In the genomic region with DNA sequence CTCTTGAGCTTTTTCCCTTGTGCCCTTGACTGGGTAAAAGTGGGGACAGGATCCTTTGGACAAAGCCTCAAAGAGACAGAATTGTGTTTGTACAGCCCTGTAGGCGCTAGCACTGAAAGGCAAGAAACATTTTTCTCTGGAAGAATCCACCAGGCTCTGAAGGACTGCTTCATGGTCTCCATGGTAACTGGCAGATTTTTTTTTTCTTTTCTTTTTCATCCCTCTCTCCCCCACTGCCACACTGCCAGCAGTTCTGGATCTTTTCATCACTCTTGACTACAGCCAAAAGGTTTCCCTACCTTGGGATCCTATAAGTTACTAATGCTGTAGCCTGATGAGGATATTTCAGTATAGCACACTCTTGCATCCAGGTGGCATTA, we compare ENCODE assay signal across 8 mouse cellular contexts. TPM values are rescaled to one million over a fixed set of nuclear protein-coding genes. Genes with fewer than 3 reads are reported as not detected.
A peak's percentile ranks its signal among the peaks of the same experiment; 100 is the strongest.
DNase-seq lines count a peak whose midpoint lies in the region; ATAC-seq and TF ChIP-seq lines count a peak whose summit lies in the region.

No protein-coding gene starts in this region.

- 21% methylated on average over 1 of the region's 1 CpGs for WGBS in hindbrain, embryonic 11.5 days
- WGBS in midbrain, embryonic 16.5 days = 5% methylated on average over 1 of the region's 1 CpGs

- peak; percentile 64 for ATAC-seq in hindbrain, embryonic 11.5 days (ENCODE audit: low FRiP score)
- peak; percentile 93 for ATAC-seq in midbrain, embryonic 16.5 days

- no peak overlapping the region for H3K9ac ChIP-seq in hindbrain, embryonic 11.5 days (ENCODE audit: low read depth, low read length)
- H3K9ac ChIP-seq in midbrain, embryonic 16.5 days (ENCODE audit: low read depth, low read length) = peak overlapping the region; percentile 5; the same call in 1 of the 2 replicates

- H3K9me3 ChIP-seq in hindbrain, embryonic 11.5 days (ENCODE audit: control insufficient read depth, low read length) = no peaks in the 10 kb centered on the region
- no peaks in the 10 kb centered on the region for H3K9me3 ChIP-seq in midbrain, embryonic 16.5 days (replicated peaks; ENCODE audit: control insufficient read depth, low read length, poor library complexity, severe bottlenecking)

- no peaks in the 10 kb centered on the region for H3K27me3 ChIP-seq in hindbrain, embryonic 11.5 days (ENCODE audit: control insufficient read depth, insufficient read depth, low read length)
- H3K27me3 ChIP-seq in midbrain, embryonic 16.5 days (ENCODE audit: control insufficient read depth, insufficient read depth, low read depth, low read length) = no peaks in the 10 kb centered on the region

- H3K36me3 ChIP-seq in hindbrain, embryonic 11.5 days (ENCODE audit: control insufficient read depth, insufficient read depth, low read length) = no peaks in the 10 kb centered on the region
- H3K36me3 ChIP-seq in midbrain, embryonic 16.5 days (ENCODE audit: control insufficient read depth, insufficient read depth, low read length) = 0 out of 2 replicates have a peak, but pooled peaks cover 2% of the 10 kb centered on the region

- peak in 1 of 2 experiments; percentile 23 for DNase-seq in left cerebral cortex, adult 2 months (ENCODE audit: extremely low spot score in 1 of 2, low spot score in 2 of 2)
- no peak for DNase-seq in left cerebral cortex, adult 9 months (ENCODE audit: low spot score in 2 of 2)
- no peak for DNase-seq in hindbrain, embryonic 11.5 days (ENCODE audit: low spot score)
- DNase-seq in urinary bladder, adult 2 months (ENCODE audit: low spot score) = no peak
- no peak for DNase-seq in cerebellum, adult 11-12 months
- DNase-seq in layer of hippocampus, adult 9-10 months (ENCODE audit: low spot score) = no peak

- no peak overlapping the region for H3K4me2 ChIP-seq in hindbrain, embryonic 11.5 days (replicated peaks; ENCODE audit: low read depth, low read length)
- H3K4me2 ChIP-seq in midbrain, embryonic 16.5 days (ENCODE audit: low read length) = peak overlapping the region; percentile 33

- H3K27ac ChIP-seq in left cerebral cortex, adult 2 months = peak overlapping the region; percentile 59
- peak overlapping the region; percentile 76 for H3K27ac ChIP-seq in embryonic fibroblast, embryonic 13.5 days (ENCODE audit: insufficient read depth, low read length)
- H3K27ac ChIP-seq in hindbrain, embryonic 11.5 days (ENCODE audit: low read depth, low read length) = no peak overlapping the region; the same call in 1 of the 2 replicates
- peak overlapping the region; percentile 76 for H3K27ac ChIP-seq in midbrain, embryonic 16.5 days (ENCODE audit: low read length)

- H3K4me3 ChIP-seq in left cerebral cortex, adult 2 months = no peak overlapping the region
- H3K4me3 ChIP-seq in embryonic fibroblast, embryonic 13.5 days (ENCODE audit: insufficient read depth, low read length) = no peak overlapping the region
- no peak overlapping the region for H3K4me3 ChIP-seq in hindbrain, embryonic 11.5 days (ENCODE audit: low read depth, low read length)
- 0 out of 2 replicates have a peak overlapping the region, but pooled peaks have one; percentile 2 for H3K4me3 ChIP-seq in midbrain, embryonic 16.5 days (ENCODE audit: low read depth, low read length)

- no peak for TF ChIP-seq CTCF in left cerebral cortex, adult 2 months (IDR thresholded peaks at IDR 0.05)
- TF ChIP-seq CTCF in embryonic fibroblast, embryonic 13.5 days (IDR thresholded peaks at IDR 0.05; ENCODE audit: borderline replicate concordance, insufficient read depth, low read length) = no peak

- no peak; the same call in 1 of the 2 replicates for TF ChIP-seq POLR2A in embryonic fibroblast, embryonic 13.5 days (IDR thresholded peaks at IDR 0.05; ENCODE audit: low read depth, low read length)

- H3K4me1 ChIP-seq in embryonic fibroblast, embryonic 13.5 days (ENCODE audit: control insufficient read depth, insufficient read depth, low read length) = peaks cover 18% of the 10 kb centered on the region
- H3K4me1 ChIP-seq in hindbrain, embryonic 11.5 days (replicated peaks; ENCODE audit: control insufficient read depth, insufficient read depth, low read length) = peaks cover 3% of the 10 kb centered on the region; the same call in 1 of the 2 replicates
- peaks cover 22% of the 10 kb centered on the region for H3K4me1 ChIP-seq in midbrain, embryonic 16.5 days (ENCODE audit: control insufficient read depth, insufficient read depth, low read length)

- intact Hi-C loops in left cerebral cortex, adult 2 months (cut with DNase I) = no loop called here

RNA-seq across cellular contexts. Expression of a gene that starts 43.4 kb away (rescaled TPM):
- 1 to 10 TPM; 3.6 to 4.1 TPM for total RNA-seq in left cerebral cortex, adult 2 months (2021)
- polyA plus RNA-seq in embryonic fibroblast, embryonic 13.5 days (2011; ENCODE audit: insufficient read length, low read depth, missing spikeins) = 0.74 and 1.9 TPM in 2 replicates
- 1.7 TPM in 2 replicates for polyA plus RNA-seq in hindbrain, embryonic 11.5 days (2014; fragmentation: Nextera tagmentation; extraction: Ambion mirVana)
- polyA plus RNA-seq in midbrain, embryonic 16.5 days (2015; fragmentation: Nextera tagmentation; extraction: Ambion mirVana) = 10.4 and 11.0 TPM in 2 replicates
- 0.33 and 0.38 TPM in 2 replicates for polyA plus RNA-seq in urinary bladder, adult 2 months (2012; rRNA removed)
